Mouse (Mus musculus) thymus, postnatal 4 days (tissue): ENCODE data around the gene Lyar.

ENCODE experiments used
- DNase-seq: peaks from one replicate; pipeline ENCODE4 v3.0.0; 2021

Gene Lyar

GRCm38 (mm10) chr5:38220328-38220912 is at the start of gene Lyar, which contains the start of gene Zbtb49:
Gene Lyar, plus strand, starts transcription at chr5:38220470.
Gene Zbtb49, minus strand, starts transcription at chr5:38220457.
- peak; percentile 98 for DNase-seq

DNA sequence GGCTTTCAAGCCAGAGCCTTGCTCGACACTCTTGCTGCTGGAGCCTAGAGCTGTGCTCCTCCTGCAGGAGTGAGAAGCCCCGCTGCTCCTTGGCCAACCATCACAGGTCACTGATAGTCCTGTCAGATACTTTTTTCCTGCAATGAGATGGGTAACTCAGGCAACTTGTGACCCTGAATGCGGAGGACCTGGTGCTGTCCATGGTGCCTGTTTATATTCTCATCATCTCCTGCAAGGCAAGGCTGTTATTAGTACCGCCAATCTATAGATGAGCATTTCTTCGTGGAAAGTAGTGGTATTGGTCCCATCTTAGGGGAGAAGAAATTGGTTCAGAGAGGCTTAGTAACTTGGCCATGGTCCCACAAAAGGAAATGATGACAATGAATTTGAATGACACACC is 46.5 kb upstream of the Lyar start:
- DNase-seq: no peak

DNA sequence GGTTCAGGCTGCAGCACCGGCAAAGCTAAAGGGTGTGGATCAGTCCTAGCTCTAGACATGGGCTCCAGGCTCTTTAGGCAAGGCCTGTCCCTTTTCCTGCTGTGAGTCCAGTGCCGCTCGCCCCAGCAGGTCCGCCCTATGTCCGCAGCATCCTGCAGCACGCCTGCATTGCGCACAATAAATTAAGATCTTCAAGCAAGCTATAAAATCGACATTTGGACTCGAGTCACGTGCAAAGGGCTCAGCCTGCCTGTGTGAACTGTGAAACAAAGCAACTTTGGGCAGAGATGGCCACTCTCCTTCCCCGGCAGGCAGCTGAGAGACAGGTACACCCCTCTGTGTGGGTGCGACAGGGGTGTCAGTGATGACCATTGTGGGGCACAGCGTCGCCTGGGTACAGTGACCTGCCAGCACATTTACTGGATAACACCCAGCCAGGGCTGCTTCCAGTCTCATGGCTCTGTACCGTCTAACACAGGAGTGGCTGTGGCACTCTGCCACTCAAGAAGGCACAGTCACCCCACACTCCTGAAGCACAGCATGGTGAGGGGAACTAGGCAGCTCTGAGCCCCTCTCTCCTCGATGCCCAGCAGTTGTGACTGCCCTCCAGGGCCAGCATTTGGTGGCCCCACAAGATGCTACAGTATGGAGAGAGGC is 45.9 kb upstream of the Lyar start:
- DNase-seq: no peak

DNA sequence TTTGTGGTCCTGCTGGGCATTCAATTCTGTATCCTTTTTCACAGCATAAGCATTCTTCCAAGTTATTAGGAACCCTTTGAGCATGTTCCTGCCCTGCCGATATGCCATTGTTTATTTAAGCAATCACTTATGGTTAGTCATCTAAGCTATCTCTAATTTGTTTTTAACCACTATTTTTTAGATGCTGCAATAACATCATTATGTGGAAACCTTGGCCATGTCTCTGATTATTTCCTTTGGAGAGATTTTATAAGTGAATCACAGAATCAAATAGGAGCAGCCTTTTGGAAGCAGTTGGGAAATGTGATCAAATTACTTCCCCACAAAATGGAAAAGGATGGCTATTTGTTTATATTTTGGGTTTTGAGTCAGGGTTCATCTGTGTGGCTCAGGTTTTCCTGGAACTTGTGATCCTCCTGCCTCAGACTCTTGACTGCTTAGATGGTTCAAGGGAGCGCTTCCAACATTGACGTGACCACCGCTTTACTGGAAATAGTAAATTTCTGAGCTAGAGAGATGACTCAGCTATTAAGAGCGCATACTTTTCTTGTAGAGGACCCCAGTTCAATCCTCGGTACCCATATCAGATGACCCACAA is 35.5 kb upstream of the Lyar start:
- DNase-seq: no peak

DNA sequence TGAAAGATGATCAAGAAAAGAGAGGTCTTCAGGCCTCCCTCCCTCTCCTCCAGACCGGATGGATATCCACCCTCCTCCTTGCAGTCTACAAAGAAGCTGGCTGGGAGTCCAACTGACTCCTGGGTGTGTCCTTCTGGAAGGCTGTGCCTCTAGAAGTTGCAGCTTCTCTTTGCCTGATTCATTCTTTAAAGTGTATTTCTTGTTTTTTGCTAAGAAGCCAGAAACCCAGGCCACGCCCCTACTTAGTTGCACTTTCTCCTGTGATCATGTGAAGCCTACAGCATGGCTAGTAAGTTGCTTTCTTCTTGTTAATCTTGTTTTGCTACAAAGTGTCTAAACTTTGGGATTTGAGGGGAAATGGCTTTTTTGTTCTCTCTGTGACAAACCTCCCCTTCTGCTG is 33.3 kb upstream of the Lyar start:
- no peak for DNase-seq

- DNase-seq: no peak
These were observed 29.4 kb upstream of the Lyar start for GRCm38 (mm10) chr5:38190907-38191306.

- no peak for DNase-seq
These were observed 25.3 kb upstream of the Lyar start for GRCm38 (mm10) chr5:38194946-38195345.

DNA sequence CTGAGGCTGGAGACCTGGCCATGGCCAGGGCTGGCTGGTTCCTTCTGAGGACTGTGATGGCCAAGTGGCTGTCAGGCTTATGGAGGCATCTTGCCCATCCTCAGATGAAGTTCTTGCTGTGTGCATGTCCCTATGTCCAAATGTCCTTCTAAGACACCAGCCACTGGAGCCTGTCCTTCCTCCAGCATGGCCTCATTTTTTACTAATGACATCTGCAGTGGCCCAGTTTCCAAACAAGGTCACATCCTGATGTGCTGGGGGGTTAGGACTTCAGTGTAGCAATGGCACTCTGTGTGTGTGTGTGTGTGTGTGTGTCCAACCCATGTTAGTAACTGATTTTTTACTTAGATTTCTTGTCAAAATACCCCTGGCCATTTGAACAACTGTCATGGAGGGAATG is 24.3 kb upstream of the Lyar start:
- DNase-seq: no peak

DNA sequence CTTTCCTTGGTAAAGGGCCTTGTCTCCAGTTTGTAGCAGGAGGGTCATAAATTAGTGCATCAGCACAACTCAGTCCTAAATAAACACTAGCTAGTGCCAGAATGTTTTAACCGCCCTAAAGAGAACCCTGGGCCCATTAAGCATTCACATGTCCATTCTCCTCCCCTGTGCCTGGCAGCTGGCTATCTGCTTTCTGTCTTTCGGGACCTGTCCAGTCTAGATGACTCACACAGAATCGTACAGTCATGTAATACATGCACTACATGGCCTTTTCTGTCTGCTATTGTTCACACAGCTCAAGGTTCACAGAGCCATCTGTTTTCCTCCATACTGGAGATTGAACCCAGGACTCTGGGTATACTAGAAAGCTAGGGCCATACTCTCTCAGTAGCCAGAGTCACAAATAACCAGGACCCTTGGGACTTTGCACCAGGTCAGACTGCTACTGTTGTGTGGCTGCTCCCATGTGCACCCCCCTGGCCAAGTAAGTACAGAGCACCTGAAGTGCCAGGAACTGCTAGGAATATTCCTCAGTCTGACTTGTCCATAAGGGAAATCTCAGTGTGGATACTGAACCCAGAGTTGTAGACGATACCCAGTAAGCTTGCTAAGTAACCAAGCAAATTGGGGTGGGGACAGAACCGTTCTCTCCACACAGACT is 23.3 kb upstream of the Lyar start:
- DNase-seq: no peak

GRCm38 (mm10) chr5:38197482-38197823 is 22.8 kb upstream of the Lyar start:
- peak; percentile 83 for DNase-seq

DNA sequence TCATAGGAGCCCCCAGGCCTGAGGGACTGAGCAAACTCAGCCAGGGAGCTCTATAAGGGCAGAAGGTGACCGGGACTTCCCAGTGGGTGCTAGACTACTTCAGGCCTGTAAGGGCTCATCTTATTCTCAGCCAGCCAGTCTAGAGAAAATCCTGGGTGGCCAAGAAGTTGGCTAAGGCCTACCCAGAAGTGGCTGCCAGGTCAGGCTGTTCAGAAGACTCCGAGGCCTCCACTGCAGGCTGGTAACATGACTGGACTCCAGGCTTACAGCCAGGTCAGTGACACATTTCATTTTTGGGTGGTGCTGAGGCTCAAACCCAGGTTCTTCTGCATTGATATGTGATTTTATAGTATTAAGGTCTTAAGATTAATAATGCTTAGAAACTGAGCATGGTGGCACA is 20.6 kb upstream of the Lyar start:
- no peak for DNase-seq

DNA sequence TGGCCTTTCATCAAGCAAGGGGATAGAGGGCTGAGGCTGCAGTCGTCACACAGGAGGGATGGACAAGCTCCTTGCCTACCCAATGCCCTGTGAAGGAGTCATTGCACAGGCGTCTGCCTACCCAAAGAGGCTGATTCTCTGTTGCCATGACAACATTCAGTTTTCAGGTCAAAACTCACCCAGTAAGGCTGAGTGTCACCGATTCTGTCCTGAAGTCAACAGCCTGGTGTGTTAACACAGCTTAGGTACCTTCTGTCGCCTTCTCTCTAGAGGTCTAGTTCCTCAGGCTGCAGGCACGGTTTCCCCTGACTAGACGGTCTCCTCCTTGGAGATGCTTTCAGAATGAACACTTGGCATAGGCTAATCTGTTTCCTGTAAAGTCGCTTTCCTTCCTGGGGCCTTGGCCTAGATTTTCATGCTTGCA is 15.0 kb upstream of the Lyar start:
- DNase-seq: no peak

DNA sequence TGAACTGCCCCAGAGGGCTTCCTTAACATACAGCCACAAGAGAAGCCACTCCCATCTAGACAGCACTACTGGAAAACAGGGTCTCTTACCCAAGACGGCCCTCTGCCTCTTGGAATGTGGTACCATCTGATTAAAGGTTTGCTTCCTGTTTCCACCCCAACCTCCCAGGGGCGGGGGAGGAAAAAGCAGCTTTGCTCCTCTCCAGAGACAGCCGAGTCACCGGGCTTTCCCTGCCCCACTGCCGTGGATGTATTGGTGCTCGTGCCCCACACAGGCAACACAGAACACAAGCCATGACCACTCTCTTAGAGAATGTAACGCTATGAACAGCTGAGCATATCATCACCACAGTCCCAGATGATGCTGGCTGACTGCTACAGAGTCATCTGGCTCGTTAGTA is 11.3 kb upstream of the Lyar start:
- DNase-seq: no peak

DNA sequence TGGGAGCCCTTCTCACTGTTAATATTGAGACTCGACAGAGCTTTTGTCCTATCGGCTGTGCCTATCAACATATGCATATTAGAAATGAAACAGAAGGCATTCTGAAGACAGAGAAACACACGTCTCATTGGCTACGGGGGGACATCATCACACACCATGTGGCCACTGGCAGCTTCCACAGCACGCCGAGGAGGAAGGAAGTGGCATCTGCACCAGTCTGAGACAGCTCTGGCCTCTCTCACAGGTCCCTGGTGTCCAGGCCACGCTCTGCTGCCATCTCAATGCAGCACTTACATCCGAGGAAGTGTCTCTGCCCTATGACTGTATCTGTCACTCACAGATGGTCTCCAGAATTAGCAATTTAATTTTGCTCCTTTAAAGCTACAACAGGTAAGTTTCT is 8.6 kb upstream of the Lyar start:
- DNase-seq: no peak

DNA sequence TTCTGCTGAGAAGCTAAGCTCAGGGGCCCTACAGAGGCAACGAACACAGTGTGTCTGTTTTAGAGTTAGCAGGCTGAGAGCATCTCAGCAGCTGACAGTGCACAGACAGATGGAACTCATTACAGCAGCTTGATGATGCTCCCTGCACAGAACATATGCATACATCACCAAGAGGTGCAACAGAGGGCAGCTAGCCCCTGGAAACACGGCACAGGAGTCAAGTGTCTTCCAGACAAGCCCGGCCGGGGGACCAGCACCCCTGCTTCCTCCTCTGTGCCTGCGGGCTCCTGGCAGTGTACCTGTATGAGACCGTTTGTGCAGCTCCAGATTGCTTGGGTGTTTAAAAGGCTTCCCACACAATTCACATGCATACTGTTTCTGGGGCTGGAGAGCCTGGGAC is 7.3 kb upstream of the Lyar start:
- DNase-seq: no peak

DNA sequence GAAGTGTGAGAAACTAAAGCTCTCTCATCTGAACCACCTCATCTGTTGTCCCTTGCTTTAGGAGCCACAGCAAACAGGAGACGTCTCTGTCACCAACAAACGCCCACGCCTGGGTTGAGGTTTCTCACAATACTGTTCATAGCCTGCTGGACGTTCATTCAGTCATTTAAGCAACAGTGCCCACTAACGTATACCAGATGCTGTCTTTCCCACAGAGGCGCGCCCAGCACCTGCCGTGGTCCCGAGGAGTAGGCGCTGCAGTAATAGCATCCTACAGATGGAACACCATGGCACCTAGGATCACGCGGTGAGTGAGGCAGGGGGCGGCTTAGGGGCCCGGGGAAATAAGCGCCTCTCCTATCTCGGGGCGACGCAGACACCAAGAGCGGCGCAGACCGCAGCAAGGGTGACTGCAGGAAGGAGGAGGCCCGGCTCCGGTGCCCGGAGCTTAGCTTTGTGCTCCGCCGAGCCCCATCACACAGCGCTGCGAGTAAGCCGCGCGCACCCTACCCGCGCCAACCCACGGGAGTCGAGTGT is 431 bp upstream of the Lyar start:
- no peak for DNase-seq

DNA sequence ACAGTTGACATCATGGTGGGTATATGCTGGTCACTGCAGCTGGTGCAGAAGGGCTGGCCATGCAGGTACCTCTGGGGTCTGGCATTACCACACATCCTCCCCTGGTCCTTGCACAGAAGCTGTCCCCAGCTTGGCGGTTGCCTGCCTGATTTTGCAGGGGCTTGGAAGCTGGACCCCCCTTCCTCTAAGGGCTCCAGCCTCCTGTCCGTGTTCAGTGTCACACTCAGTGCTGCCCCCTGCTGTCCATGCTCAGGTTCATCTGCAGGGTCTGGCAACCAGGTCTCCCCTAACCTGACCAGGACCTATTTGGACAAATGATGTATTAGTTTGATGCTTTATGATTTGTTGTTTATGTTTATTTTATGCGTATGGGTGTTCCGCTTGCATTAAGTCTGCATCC is 15.2 kb downstream of the Lyar start:
- peak; percentile 83 for DNase-seq

GRCm38 (mm10) chr5:38236627-38237026 is 16.4 kb downstream of the Lyar start:
- peak; percentile 46 for DNase-seq

- DNase-seq: no peak
These were observed 20.6 kb downstream of the Lyar start for GRCm38 (mm10) chr5:38240727-38241472.

GRCm38 (mm10) chr5:38241473-38241834 is 21.2 kb downstream of the Lyar start:
- DNase-seq: no peak

DNA sequence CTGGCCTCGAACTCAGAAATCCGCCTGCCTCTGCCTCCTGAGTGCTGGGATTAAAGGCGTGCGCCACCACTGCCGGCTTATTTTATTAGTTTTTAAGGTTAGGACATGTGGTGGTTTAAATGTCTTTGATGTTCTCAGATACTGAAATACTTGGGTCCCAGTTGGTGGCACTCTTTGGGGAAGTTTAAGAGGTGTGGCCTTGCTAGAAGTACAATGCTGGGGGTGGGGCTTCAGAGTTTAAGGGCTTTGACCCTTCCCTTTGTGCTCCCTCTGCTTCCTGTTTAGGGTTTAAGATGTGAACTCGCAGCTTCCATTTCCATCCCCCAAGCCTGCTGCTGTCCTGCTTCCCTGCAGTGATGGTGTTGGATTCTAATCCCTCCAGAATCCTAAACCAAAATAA is 21.7 kb downstream of the Lyar start:
- no peak for DNase-seq

DNA sequence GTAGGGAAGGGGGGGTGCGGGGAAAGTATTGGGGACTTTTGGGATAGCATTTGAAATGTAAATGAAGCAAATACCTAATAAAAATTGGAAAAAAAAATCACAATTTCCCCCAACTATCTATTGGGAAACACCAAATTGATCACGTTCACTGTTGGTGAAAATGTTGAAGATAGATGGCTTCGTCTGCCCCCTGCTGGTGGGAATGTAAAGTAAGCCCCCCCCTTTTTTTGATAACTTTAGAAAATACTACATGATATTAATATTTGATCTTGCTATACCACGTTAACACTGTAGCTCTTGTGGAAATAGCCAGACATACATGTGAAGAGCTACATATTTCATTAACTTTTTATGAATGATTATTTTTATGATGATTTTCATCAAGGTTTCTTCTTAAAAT is 34.9 kb downstream of the Lyar start:
- peak; percentile 38 for DNase-seq

DNA sequence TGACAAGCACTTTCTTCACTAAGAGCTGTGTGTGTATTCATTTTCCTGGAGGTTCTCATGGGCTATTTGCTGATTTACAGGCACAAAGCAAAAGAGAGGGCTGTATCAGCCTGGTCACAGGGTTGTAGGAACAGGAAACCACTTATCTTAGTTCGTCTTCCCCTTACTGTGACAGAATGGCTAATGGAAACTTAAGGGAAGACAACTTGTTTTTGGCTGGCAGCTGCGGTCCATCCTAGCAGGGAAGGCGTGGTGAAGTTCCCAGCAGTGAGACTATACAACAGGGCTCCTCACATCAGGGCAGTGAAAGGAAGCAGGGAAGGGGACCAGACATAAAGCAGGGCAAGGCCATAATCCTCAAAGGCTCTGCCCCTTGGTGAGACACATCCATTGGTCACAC is 35.4 kb downstream of the Lyar start:
- DNase-seq: no peak
